Mouse (Mus musculus) cerebellum, adult 2 months (tissue): ENCODE results near the gene Gm7073.

ENCODE experiments used
- CTCF ChIP-seq: fragments of 200-500 bp; IDR thresholded peaks from 2 replicates; pipeline ENCODE4 v1.5.1; 2011; ENCODE audit warnings: low read depth, mild to moderate bottlenecking, control low read depth, low read length, moderate library complexity, borderline replicate concordance; ENCODE audit not compliant: insufficient read depth
- POLR2A ChIP-seq: fragments of 200-500 bp; IDR thresholded peaks from 2 replicates; pipeline ENCODE4 v1.6.1; 2011; ENCODE audit warnings: low read length, control low read depth, borderline replicate concordance; ENCODE audit not compliant: insufficient read depth

GRCm38 (mm10) chrX:60394292-60394691, 144.8 kb downstream of the Gm7073 start:
- no peak for TF ChIP-seq CTCF
- TF ChIP-seq POLR2A = no peak
